Mouse (Mus musculus) telencephalon, adult 2 months (tissue): ENCODE measurements around the gene Mllt11.

Experiments used
- DNase-seq: peaks from one replicate; pipeline ENCODE4 v3.0.0-alpha.2; 2011; ENCODE audit warnings: low read depth, low spot score

The Mllt11 gene

DNA sequence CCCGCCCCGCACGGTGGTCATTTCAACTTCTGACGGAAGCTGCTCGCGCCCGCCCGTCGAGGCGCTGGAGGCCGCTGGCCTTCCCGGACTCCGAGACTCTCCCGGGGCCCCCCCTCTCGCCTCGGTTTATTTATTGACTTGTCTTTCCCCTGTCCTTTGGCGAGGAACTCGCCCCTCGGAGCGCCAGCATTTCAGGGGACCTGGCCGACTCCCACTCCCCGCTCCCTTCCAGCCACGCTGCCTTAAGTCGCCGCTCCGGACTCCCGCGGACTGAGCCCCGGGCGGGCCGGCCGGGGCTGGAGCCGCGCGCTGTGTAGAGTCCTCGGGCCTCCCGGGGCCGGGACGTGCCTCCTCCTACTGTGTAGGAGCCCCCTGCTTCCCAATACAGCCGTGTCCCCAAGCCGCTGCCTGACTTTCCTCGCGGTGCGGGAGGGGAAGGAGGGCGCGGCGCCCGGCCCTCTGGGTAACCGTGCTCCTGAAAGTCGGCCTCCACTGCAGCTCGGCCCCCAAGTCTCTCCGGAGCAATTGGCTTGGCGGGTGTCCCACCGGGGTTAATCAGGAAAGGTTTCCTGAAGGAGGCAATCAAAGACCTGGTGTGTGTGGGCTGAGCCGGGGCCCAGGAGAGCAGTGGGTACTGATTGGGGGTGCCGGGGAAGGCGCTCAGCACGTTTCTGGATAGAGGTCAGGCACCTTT is 58.6 kb downstream of the Mllt11 start:
- no peak for DNase-seq

DNA sequence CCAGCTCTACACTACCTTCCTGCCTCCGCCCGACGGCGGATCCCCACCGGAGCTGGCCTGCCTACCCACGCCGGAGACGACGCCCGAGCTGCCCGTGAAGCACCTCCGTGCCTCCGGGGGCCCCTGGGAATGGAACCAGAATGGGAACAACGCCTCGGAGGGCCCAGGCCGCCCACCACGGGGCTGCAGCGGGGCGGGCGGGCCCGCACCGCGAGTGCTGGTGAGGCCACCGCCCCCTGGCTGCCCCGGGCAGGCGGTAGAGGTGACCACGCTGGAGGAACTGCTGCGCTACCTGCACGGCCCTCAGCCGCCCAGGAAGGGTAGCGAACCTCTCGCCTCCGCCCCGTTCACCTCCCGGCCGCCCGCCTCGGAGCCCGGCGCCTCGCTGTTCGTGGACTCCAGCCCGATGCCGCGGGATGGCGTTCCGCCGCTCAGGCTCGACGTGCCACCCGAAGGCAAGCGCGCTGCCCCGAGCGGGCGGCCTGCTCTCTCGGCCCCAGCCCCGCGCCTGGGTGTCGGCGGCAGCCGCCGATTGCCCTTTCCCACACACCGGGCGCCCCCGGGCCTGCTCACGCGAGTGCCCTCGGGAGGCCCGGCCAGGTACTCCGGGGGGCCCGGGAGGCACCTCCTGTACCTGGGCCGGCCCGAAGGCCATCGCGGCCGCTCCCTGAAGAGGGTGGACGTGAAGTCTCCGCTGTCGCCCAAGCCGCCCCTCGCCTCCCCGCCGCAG is 59.3 kb downstream of the Mllt11 start:
- no peak for DNase-seq

DNA sequence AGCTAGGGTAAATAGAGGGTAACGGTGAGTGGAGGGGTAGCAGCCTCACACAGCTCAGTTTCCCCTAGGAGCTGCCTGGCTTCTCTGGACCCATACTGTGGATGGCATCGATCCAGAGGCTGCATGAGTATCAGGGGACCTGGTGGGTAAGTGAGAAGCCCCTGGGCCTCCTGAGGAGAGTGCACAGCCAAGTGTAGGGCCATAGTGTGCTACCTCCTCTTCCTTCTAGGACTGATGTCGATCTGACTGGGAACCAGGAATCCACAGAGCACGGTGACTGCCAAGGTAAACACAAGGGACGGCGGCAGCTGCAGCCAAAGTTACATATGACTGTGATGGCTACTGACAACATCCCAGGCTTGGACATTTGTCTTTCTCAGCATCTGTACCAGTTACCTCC is 60.9 kb downstream of the Mllt11 start:
- no peak for DNase-seq

DNA sequence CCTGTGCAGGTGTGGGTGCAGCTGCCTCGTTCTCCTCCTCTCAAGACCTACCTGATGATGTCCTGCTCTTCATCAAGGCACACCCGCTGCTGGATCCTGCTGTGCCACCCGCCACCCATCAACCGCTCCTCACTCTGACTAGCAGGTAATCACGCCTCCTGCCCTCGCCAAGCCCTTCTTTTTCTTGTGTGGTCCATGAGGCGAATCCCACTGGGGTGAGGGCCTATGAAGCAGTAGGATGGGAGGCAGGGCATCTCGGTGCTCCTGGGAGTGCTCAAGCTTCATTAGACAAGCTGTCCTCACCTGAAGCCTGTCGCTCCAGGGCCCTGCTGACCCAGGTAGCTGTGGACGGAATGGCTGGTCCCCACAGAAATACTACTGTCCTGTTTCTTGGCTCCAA is 62.0 kb downstream of the Mllt11 start:
- no peak for DNase-seq
